Mouse (Mus musculus): ENCODE measurements around the gene Wnt3.

Wnt3 gene

DNA sequence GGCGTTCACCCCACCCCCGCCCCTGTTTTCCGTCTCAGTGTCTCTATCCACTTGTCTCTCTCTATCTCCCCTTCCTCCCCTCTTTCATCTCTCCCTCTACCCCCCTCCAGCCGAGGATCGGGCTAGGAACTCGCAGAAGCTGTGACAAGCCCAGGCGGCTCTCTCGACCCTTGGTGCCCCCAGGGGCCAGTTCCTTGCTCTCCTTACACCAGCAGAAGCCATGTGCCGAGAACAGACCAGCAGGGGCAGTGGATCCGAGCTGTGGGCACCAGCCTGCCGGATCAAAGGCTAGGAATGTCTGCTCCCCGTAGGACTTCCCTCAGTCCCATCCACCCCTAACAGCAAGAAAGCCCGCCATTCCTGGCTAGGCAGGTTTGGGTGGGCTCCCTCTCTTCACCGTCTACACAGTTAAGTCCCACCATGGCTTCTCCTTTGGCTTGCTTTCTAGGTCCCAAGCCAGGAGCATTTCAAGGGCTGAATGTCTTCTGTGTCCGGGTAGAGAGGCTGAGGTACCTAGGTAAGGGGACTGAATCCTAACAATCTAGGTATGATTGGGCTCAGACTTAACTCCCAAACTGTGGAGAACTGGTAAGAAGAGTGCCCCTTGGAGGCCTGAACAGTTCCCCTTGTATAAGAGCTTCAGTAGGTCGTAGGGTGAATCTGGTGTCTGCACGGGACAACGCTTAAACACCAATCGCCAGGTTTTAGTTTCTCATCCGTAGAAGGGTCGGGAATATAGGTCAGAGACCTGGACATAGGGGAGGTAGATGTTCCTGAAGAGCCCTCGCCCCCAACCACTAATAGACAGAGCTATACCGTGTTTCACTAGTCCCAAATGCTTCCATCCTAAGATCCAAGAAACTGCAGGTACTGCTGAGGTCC lies 1.2 kb upstream of the Wnt3 start:
- DNase-seq = no peak

DNA sequence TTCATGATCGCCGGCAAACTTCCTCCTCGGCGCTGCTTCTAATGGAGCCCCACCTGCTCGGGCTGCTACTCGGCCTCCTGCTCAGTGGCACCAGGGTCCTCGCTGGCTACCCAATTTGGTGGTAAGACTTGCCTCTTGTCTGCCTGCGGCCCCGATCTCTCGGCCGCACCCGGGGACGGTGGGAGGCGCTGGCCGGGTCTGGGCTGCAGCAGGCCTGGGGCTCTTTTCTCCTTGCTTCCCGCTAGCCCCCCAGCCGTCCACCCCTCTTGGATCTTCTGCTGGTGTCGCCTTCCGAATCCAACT lies 229 bp downstream of the Wnt3 start:
- no peak for DNase-seq

GRCm38 (mm10) chr11:103780152-103780551 lies 6.2 kb downstream of the Wnt3 start:
- no peak for DNase-seq

DNA sequence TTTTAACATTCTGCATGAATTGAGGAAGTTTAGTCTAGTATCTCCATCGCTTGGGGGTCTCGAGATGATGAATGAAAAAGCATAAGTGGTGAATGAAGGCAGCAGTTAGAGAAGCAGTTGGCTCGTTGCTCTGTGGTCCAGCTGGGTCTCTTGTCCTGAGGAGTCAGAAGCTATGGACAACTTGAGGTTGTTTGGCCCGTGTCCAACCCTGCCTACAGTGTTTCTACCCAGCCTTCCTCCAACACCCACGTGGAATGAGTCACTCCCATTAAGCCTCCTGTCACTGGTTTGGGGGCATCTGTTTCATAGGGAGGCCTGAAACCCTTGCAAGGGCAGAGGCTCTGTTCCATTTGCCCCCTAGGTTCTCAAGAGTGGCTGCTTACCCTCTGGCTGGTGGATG lies 16.0 kb downstream of the Wnt3 start:
- DNase-seq = no peak

- no peak for DNase-seq
Measured at GRCm38 (mm10) chr11:103801128-103801527, 27.2 kb downstream of the Wnt3 start.

DNA sequence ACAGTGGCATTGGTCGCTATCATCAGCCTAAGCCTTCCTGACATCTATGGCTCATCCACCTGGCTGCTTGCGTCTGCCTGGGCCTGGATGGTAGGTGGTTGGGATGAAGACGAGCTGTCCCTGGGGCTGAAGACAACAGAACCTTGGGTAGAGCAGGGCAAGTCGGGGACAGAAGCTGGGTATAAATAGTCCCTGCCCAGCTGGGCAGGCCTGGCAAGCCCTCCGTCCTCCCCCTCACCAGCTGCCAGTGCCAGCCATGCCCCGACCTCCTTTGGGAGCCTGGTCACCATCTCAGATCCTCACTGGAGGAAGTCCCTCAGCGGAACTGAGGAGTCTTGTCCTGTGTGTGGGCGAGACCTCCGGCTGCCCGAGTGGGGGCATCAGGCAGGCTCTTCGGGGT lies 30.2 kb downstream of the Wnt3 start:
- DNase-seq = no peak

DNA sequence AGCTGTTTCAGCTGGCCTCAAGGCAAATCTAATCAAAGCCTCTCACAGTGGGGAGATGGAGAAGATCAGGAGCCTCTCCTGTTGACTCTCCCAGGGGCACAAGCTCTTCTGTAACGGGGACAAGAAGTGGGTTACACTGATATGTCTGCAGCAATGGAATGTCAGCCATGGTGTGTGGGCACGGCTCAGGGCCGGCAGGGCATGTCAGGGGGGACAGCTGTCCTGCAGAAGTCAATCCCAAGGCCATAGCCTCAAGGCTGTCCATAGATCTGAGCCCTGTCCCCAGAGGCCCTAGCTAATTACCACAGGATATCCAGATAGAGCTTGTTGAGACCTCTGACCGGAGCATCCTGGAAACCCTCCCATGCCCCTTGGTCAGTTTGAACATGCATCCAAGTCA lies 30.9 kb downstream of the Wnt3 start:
- no peak for DNase-seq

GRCm38 (mm10) chr11:103807966-103808365 lies 34.0 kb downstream of the Wnt3 start:
- DNase-seq = no peak

GRCm38 (mm10) chr11:103808771-103809610 lies 35.0 kb downstream of the Wnt3 start:
- DNase-seq = no peak

DNA sequence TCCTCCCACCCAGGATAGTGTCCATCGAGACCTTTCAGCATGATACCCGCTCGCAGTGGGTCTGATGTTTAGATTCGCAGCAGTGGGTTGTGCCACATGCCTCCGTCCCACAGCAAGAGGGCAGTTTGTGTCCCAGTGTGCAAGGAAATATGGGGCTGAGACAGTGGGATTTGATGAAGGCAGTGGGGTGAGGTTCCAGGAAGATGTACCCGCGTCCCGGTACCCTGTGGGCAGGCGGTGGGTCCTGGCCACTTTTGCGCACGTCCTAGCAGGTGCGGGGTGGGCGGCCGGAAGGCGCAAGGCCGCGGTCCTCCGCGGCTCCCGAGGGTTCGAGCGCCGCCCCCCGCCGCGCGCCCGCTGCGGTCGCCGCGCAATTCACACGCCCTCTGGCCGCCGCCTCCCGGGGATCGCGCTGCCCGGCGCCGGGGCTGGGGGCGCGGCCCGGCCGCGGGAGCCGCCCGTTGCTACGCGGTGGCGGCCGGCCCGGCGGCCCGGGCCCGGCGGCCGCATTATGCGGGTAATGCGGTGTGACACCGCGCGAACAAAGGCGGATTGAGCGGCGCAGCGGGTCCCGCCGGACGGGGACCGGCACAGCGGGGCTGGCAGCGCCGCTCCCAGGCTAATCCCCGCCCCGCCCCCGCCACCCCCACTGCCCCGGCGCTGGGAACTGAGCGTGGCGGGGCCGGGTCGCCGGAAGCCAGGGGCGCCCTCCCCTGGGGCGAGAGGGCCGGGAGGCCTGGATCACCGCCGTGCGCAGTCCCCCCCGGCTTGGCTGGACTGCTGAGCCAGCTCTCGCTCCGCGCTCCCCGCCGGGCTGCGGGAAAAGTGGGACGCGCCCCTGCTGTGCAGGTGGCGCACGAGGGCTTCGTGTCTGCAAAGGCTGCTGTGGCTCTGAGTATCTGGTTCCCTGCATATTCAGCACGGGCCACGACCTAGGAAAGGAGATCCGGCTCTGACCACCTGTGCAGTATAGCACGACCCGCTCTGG lies 36.0 kb downstream of the Wnt3 start:
- DNase-seq = no peak

- DNase-seq = no peak
Measured at GRCm38 (mm10) chr11:103810631-103811030, 36.7 kb downstream of the Wnt3 start.

DNA sequence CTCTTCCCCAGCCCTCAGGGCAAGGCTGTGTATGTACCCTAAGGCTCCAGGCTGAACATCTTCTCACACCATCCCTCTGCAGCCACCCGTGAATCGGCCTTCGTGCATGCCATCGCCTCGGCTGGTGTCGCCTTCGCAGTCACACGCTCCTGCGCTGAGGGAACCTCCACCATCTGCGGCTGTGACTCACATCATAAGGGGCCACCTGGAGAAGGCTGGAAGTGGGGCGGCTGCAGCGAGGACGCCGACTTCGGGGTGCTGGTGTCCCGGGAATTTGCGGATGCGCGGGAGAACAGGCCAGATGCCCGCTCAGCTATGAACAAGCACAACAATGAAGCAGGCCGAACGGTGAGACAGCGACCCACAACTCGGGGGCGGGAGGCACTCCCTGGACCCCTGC lies 37.3 kb downstream of the Wnt3 start:
- DNase-seq = no peak

- no peak for DNase-seq
Measured at GRCm38 (mm10) chr11:103814808-103815207, 40.9 kb downstream of the Wnt3 start.

GRCm38 (mm10) chr11:103815986-103816385 lies 42.0 kb downstream of the Wnt3 start:
- no peak for DNase-seq

DNA sequence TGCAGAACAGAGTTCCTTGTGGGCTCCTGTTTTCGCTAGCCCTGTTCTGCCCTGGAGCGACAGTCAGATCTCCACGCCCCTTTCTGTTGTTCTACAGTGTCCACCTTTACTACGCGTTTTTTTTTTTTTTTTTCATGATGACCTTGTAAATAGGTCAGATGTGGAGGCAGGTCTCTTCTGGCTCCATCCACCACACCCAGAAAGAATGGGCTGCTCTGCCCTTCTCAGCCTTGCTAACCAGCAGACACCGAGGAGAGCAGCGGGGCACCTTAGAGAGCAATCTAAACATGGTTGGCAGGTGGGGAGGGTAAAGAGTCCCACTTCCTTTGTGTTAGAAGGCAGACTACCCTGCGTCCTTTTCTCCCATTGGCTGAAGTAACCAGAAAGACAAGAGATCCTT lies 42.8 kb downstream of the Wnt3 start:
- DNase-seq = no peak

DNA sequence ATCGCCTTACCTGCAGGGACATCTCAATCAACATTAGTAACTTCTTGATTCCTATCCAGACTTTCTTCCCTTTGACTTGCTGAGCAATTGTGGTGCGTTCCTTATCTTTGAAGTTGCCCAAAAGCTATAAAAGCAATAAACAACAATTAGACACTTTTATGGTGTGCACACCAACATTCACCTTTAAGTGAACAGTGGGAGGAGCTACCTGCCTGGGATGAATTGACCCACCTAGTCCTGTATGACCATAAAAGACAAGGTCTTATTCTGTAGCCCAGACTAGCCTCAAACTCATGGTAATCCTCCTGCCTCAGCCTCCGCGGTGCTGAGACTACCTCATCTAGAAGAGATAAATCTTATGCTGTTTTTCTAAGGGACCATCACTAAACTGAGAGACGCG lies 53.3 kb downstream of the Wnt3 start:
- no peak for DNase-seq

GRCm38 (mm10) chr11:103828866-103829265 lies 54.9 kb downstream of the Wnt3 start:
- no peak for DNase-seq

DNA sequence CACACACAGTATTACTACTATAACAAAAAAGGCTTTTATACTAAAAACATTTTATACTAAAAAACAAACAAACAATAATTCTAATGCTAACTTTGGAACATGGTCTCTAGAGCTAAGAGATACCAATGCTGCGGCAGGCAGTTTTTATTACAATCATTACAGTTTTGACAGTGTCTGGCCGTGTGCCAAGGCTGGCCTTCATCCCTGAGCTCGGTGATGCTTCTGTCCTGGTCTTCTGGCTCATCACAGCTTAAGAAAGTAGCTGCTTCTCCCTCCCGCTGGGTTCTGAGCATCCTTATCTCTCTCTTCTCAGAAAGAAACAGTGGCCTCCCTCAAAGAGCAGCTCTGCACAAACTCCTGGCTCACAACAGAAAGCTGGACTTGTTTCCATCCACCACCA lies 56.0 kb downstream of the Wnt3 start:
- no peak for DNase-seq

DNA sequence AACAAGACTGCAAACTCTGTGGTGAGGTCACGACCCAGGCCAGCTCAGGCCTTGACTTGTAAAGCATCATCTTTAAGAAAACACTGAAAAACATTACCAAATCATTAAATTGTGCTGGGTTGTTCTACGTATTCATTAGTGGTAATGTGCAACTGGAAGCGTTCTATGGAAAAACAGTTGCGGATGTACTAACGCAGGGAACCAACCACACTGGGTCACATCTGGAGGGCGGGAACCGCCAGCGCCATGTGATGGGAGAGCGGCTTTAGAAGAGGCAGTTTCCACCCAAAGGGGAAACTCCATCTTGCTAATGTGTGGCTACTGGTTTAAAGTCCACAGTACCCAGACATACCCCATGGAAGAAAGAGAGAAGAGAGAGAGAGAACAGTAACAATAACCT lies 56.5 kb downstream of the Wnt3 start:
- DNase-seq = no peak

GRCm38 (mm10) chr11:103831766-103832165 lies 57.8 kb downstream of the Wnt3 start:
- no peak for DNase-seq

GRCm38 (mm10) chr11:103832331-103832730 lies 58.4 kb downstream of the Wnt3 start:
- no peak for DNase-seq

DNA sequence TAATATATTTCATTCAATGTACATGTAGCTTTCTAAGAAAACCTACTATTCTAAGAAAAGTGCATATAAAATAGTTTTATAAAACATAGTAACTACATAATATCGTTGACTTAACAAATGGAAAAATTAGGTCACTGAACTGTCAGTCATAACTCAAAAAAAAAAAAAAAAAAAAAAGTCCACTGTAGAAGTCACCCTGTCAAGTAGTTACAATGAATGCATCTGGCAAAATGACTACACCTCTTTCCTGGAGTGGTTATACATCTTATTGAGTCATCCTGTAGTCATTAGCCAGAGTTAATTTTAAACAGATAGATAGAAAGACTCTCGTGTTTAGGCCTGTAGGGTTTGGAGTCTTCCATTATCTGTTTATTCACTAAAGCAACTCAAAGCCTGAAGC lies 65.0 kb downstream of the Wnt3 start:
- no peak for DNase-seq

GRCm38 (mm10) chr11:103840834-103841233 lies 66.9 kb downstream of the Wnt3 start:
- DNase-seq = no peak
